8 mouse cellular contexts compared by ENCODE assay signal in the genomic region with DNA sequence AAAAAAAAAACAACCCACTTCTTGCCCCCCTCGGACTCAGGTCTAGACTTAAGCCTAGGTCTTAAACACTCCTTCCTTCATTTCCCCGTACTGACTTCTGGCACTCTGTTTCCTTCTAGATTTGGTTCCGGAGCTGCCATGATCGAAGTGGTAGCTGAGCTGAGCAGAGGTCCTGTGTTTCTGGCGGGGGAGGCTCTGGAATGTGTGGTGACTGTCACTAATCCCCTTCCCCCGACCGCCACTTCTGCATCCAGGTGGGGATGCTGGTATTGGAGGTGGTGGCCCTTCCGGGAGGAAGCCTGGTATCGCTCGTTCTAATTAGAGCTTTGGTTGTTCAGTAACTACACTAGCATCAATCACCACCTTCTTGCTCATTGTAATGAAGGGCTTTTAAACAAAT. TPM values are rescaled to one million over a fixed set of nuclear protein-coding genes. Genes with fewer than 3 reads are reported as not detected.
DNase-seq lines count a peak whose midpoint lies in the region; ATAC-seq and TF ChIP-seq lines count a peak whose summit lies in the region.

No protein-coding gene starts in this region.

- ATAC-seq in forebrain, embryonic 11.5 days (replicated peaks; ENCODE audit: low FRiP score): no peak
- ATAC-seq in liver, embryonic 11.5 days (replicated peaks; ENCODE audit: low FRiP score): no peak

- peak overlapping the region; percentile 87 for H3K9ac ChIP-seq in heart, adult 2 months (ENCODE audit: low read depth, low read length)
- H3K9ac ChIP-seq in forebrain, embryonic 11.5 days (ENCODE audit: low read length): peak overlapping the region; percentile 90
- H3K9ac ChIP-seq in liver, embryonic 11.5 days (ENCODE audit: low read depth, low read length): peak overlapping the region; percentile 84

- no peak for TF ChIP-seq CTCF in heart, adult 2 months (IDR thresholded peaks at IDR 0.05)
- no peak for TF ChIP-seq CTCF in C2C12 (IDR thresholded peaks at IDR 0.05; ENCODE audit: control insufficient read depth, insufficient read depth, insufficient read length)

- 2% methylated on average over 10 of the region's 10 CpGs for WGBS in heart, adult 2 months
- 11% methylated on average over 10 of the region's 10 CpGs for WGBS in forebrain, embryonic 11.5 days
- 5% methylated on average over 10 of the region's 10 CpGs for WGBS in liver, embryonic 11.5 days

- H3K79me2 ChIP-seq in heart, adult 2 months (replicated peaks; ENCODE audit: control insufficient read depth, insufficient read depth, low read length): peaks cover 2% of the 10 kb centered on the region; the same call in 1 of the 2 replicates
- H3K79me2 ChIP-seq in C2C12 (ENCODE audit: control insufficient read depth, insufficient read depth): peaks cover 33% of the 10 kb centered on the region

- peaks cover 17% of the 10 kb centered on the region for H3K4me1 ChIP-seq in heart, adult 2 months (ENCODE audit: control insufficient read depth, insufficient read depth, low read length)
- H3K4me1 ChIP-seq in forebrain, embryonic 11.5 days (replicated peaks; ENCODE audit: control insufficient read depth, insufficient read depth, low read length): peaks cover 15% of the 10 kb centered on the region; the same call in 1 of the 2 replicates
- peaks cover 23% of the 10 kb centered on the region for H3K4me1 ChIP-seq in liver, embryonic 11.5 days (replicated peaks; ENCODE audit: control insufficient read depth, insufficient read depth, low read length)

- peak overlapping the region; percentile 99 for H3K4me3 ChIP-seq in heart, adult 2 months
- peak overlapping the region; percentile 75 for H3K4me3 ChIP-seq in C2C12 (ENCODE audit: insufficient read depth, poor library complexity, severe bottlenecking)
- peak overlapping the region; percentile 83 for H3K4me3 ChIP-seq in forebrain, embryonic 11.5 days (ENCODE audit: low read depth, low read length)
- peak overlapping the region; percentile 77 for H3K4me3 ChIP-seq in liver, embryonic 11.5 days (ENCODE audit: low read depth, low read length)

- no peak for TF ChIP-seq POLR2A in heart, adult 2 months (IDR thresholded peaks at IDR 0.05; ENCODE audit: insufficient read depth, low read depth, low read length)

- peak overlapping the region; percentile 99 for H3ac ChIP-seq in C2C12 (ENCODE audit: control insufficient read depth, insufficient read length, low read depth)

- H3K79me3 ChIP-seq in C2C12 (ENCODE audit: low read depth): peaks cover 3% of the 10 kb centered on the region

- no peak for TF ChIP-seq EP300 in heart, adult 2 months (IDR thresholded peaks at IDR 0.05; ENCODE audit: insufficient read depth, low read depth, low read length)

- peaks cover 6% of the 10 kb centered on the region; the same call in 1 of the 2 replicates for H3K36me3 ChIP-seq in heart, adult 2 months (ENCODE audit: control insufficient read depth, insufficient read depth, low read length)
- peaks cover 32% of the 10 kb centered on the region for H3K36me3 ChIP-seq in C2C12 (ENCODE audit: control insufficient read depth, insufficient read depth)
- peaks cover 7% of the 10 kb centered on the region for H3K36me3 ChIP-seq in forebrain, embryonic 11.5 days (ENCODE audit: control insufficient read depth, insufficient read depth, low read length)
- peaks cover 17% of the 10 kb centered on the region for H3K36me3 ChIP-seq in liver, embryonic 11.5 days (ENCODE audit: control insufficient read depth, insufficient read depth, low read length)

- H3K27ac ChIP-seq in heart, adult 2 months: peak overlapping the region; percentile 98
- no peak overlapping the region for H3K27ac ChIP-seq in forebrain, embryonic 11.5 days (ENCODE audit: low read depth, low read length)
- peak overlapping the region; percentile 78 for H3K27ac ChIP-seq in liver, embryonic 11.5 days (ENCODE audit: low read depth, low read length)

- DNase-seq in heart, adult 2 months: no peak
- DNase-seq in heart, postnatal 10 days: no peak
- DNase-seq in forebrain, embryonic 11.5 days (ENCODE audit: low spot score): no peak
- DNase-seq in liver, embryonic 11.5 days (ENCODE audit: low spot score): no peak
- DNase-seq in ovary, postnatal 14 days (ENCODE audit: low spot score): no peak
- DNase-seq in left cerebral cortex, adult 18-20 months (ENCODE audit: low spot score in 2 of 2): no peak
- DNase-seq in spleen, adult 12 weeks (ENCODE audit: low spot score): no peak

- H3K27me3 ChIP-seq in heart, adult 2 months (ENCODE audit: control insufficient read depth, insufficient read depth, low read length): no peaks in the 10 kb centered on the region
- H3K27me3 ChIP-seq in C2C12 (ENCODE audit: control insufficient read depth, insufficient read depth, insufficient read length): no peaks in the 10 kb centered on the region
- no peaks in the 10 kb centered on the region for H3K27me3 ChIP-seq in forebrain, embryonic 11.5 days (ENCODE audit: control insufficient read depth, insufficient read depth, low read length)
- no peaks in the 10 kb centered on the region for H3K27me3 ChIP-seq in liver, embryonic 11.5 days (replicated peaks; ENCODE audit: control insufficient read depth, insufficient read depth, low read length)

- peak overlapping the region; percentile 94 for H3K4me2 ChIP-seq in forebrain, embryonic 11.5 days (ENCODE audit: low read depth, low read length, severe bottlenecking)
- peak overlapping the region; percentile 99 for H3K4me2 ChIP-seq in liver, embryonic 11.5 days

- H3K9me3 ChIP-seq in forebrain, embryonic 11.5 days (ENCODE audit: control insufficient read depth, low read length): no peaks in the 10 kb centered on the region
- H3K9me3 ChIP-seq in liver, embryonic 11.5 days (ENCODE audit: control insufficient read depth, low read length): no peaks in the 10 kb centered on the region

- intact Hi-C loops in heart, adult 2 months (cut with DNase I): loop anchor here (5.0 kb wide), 2 partner anchors 78 to 137 kb away; partner anchors contain the start of genes Hint2 and Tesk1
- intact Hi-C loops in heart, postnatal 10 days (cut with DNase I): loop anchor here (2.0 kb wide), 1 partner anchor 16 kb away; the partner anchor contains the start of genes Creb3 and Tln1

TF ChIP-seq in C2C12, 6 proteins besides CTCF, POLR2A, EP300 and RAD21:
- TF ChIP-seq FOSL1 (IDR thresholded peaks at IDR 0.05; ENCODE audit: insufficient read depth, low read length, poor library complexity, severe bottlenecking): no peak
- TF ChIP-seq USF1 (IDR thresholded peaks at IDR 0.05; ENCODE audit: low read depth): no peak
- no peak for TF ChIP-seq MYOG (IDR thresholded peaks at IDR 0.05; ENCODE audit: control insufficient read depth, extremely low read depth, insufficient read length)
- TF ChIP-seq MYOD1 (IDR thresholded peaks at IDR 0.05; ENCODE audit: control insufficient read depth, insufficient read length, low read depth): no peak
- no peak for TF ChIP-seq CEBPB (IDR thresholded peaks at IDR 0.05; ENCODE audit: low read depth)
- TF ChIP-seq MAX (IDR thresholded peaks at IDR 0.05): no peak

RNA-seq across cellular contexts. Expression of gene Gba2, which starts 0.6 kb away (rescaled TPM):
- total RNA-seq in heart, adult 2 months (2021): 10 to 100 TPM; 11.5 to 13.2 TPM
- polyA plus RNA-seq in heart, adult 2 months (2012; rRNA removed): 18.2 and 27.4 TPM in 2 replicates
- total RNA-seq in heart, postnatal 10 days (2021): 10 to 100 TPM; 15.4 to 15.6 TPM
- 6.0 TPM for polyA plus RNA-seq in C2C12 (2012; fragmentation: generic; extraction: Trizol)
- polyA plus RNA-seq in forebrain, embryonic 11.5 days (2014; fragmentation: Nextera tagmentation; extraction: Ambion mirVana): 31.0 and 32.4 TPM in 2 replicates
- 18.8 and 20.3 TPM in 2 replicates for polyA plus RNA-seq in liver, embryonic 11.5 days (2014; fragmentation: Nextera tagmentation; extraction: Ambion mirVana)
- 10 to 100 TPM; 62.1 to 64.2 TPM for total RNA-seq in left cerebral cortex, adult 18-20 months (2021)

RNA-seq across cellular contexts. Expression of gene Rgp1, which starts 0.7 kb away (rescaled TPM):
- 10 to 100 TPM; 29.4 to 31.7 TPM for total RNA-seq in heart, adult 2 months (2021)
- polyA plus RNA-seq in heart, adult 2 months (2012; rRNA removed): 38.1 and 47.5 TPM in 2 replicates
- total RNA-seq in heart, postnatal 10 days (2021): 10 to 100 TPM; 42.1 to 45.5 TPM
- 22.6 TPM for polyA plus RNA-seq in C2C12 (2012; fragmentation: generic; extraction: Trizol)
- 26.0 and 38.7 TPM in 2 replicates for polyA plus RNA-seq in forebrain, embryonic 11.5 days (2014; fragmentation: Nextera tagmentation; extraction: Ambion mirVana)
- 18.4 and 22.9 TPM in 2 replicates for polyA plus RNA-seq in liver, embryonic 11.5 days (2014; fragmentation: Nextera tagmentation; extraction: Ambion mirVana)
- 10 to 100 TPM; 44.8 to 50.1 TPM for total RNA-seq in left cerebral cortex, adult 18-20 months (2021)

RNA-seq across cellular contexts. Expression of gene Msmp, which starts 5.0 kb away (rescaled TPM):
- under 1 TPM; 0.52 to 0.57 TPM for total RNA-seq in heart, adult 2 months (2021)
- polyA plus RNA-seq in heart, adult 2 months (2012; rRNA removed): 0.62 and 0.67 TPM in 2 replicates
- total RNA-seq in heart, postnatal 10 days (2021): under 1 TPM; 0.36 to 0.37 TPM
- not detected for polyA plus RNA-seq in C2C12 (2012; fragmentation: generic; extraction: Trizol)
- 1.9 and 2.8 TPM in 2 replicates for polyA plus RNA-seq in forebrain, embryonic 11.5 days (2014; fragmentation: Nextera tagmentation; extraction: Ambion mirVana)
- polyA plus RNA-seq in liver, embryonic 11.5 days (2014; fragmentation: Nextera tagmentation; extraction: Ambion mirVana): 0.75 and 2.2 TPM in 2 replicates
- not detected for total RNA-seq in left cerebral cortex, adult 18-20 months (2021)

RNA-seq across cellular contexts. Expression of gene Tln1, which starts 16.8 kb away (rescaled TPM):
- 100 to 1,000 TPM; 105 to 109 TPM for total RNA-seq in heart, adult 2 months (2021)
- polyA plus RNA-seq in heart, adult 2 months (2012; rRNA removed): 53.1 and 67.0 TPM in 2 replicates
- 100 to 1,000 TPM; 147 to 167 TPM for total RNA-seq in heart, postnatal 10 days (2021)
- 158 TPM for polyA plus RNA-seq in C2C12 (2012; fragmentation: generic; extraction: Trizol)
- 45.9 and 46.7 TPM in 2 replicates for polyA plus RNA-seq in forebrain, embryonic 11.5 days (2014; fragmentation: Nextera tagmentation; extraction: Ambion mirVana)
- 66.4 and 68.4 TPM in 2 replicates for polyA plus RNA-seq in liver, embryonic 11.5 days (2014; fragmentation: Nextera tagmentation; extraction: Ambion mirVana)
- 10 to 100 TPM; 51.7 to 51.8 TPM for total RNA-seq in left cerebral cortex, adult 18-20 months (2021)

RNA-seq across cellular contexts. Expression of gene Creb3, which starts 17.1 kb away (rescaled TPM):
- 10 to 100 TPM; 44.0 to 46.5 TPM for total RNA-seq in heart, adult 2 months (2021)
- polyA plus RNA-seq in heart, adult 2 months (2012; rRNA removed): 29.8 and 36.8 TPM in 2 replicates
- 10 to 100 TPM; 57.2 to 61.8 TPM for total RNA-seq in heart, postnatal 10 days (2021)
- 52.4 TPM for polyA plus RNA-seq in C2C12 (2012; fragmentation: generic; extraction: Trizol)
- polyA plus RNA-seq in forebrain, embryonic 11.5 days (2014; fragmentation: Nextera tagmentation; extraction: Ambion mirVana): 42.8 and 45.6 TPM in 2 replicates
- polyA plus RNA-seq in liver, embryonic 11.5 days (2014; fragmentation: Nextera tagmentation; extraction: Ambion mirVana): 29.6 and 31.3 TPM in 2 replicates
- total RNA-seq in left cerebral cortex, adult 18-20 months (2021): 10 to 100 TPM; 78.1 to 80.9 TPM
